Mouse (Mus musculus): ENCODE results near the gene 4930519G04Rik.
"Not testable (repeated sequence)": the region's sequence is repeated elsewhere in the genome, so short reads cannot be mapped to it uniquely, and the experiment has no call there.

Gene 4930519G04Rik

GRCm38 (mm10) chr5:114853364-114853763 is at the start of gene 4930519G04Rik:
Gene 4930519G04Rik (plus strand): TSS chr5:114853664.
- DNase-seq, result not testable (repeated sequence)

- no peak for DNase-seq
Observed at GRCm38 (mm10) chr5:114804335-114804734, 49.1 kb upstream of the 4930519G04Rik start.

GRCm38 (mm10) chr5:114804958-114805357 is 48.5 kb upstream of the 4930519G04Rik start:
- DNase-seq, result peak; percentile 47 to 80

GRCm38 (mm10) chr5:114805436-114806350 is 47.8 kb upstream of the 4930519G04Rik start:
- DNase-seq, result peak; percentile 37 to 53

GRCm38 (mm10) chr5:114806636-114807035 is 46.8 kb upstream of the 4930519G04Rik start:
- DNase-seq, result peak in 1 of 2 experiments; percentile 26

GRCm38 (mm10) chr5:114807063-114807462 is 46.4 kb upstream of the 4930519G04Rik start:
- DNase-seq, result no peak

- no peak for DNase-seq
Observed at GRCm38 (mm10) chr5:114807468-114807867, 46.0 kb upstream of the 4930519G04Rik start.

GRCm38 (mm10) chr5:114807893-114808292 is 45.6 kb upstream of the 4930519G04Rik start:
- no peak for DNase-seq

GRCm38 (mm10) chr5:114808385-114808784 is 45.1 kb upstream of the 4930519G04Rik start:
- no peak for DNase-seq

GRCm38 (mm10) chr5:114809181-114809756 is 44.2 kb upstream of the 4930519G04Rik start:
- no peak for DNase-seq

GRCm38 (mm10) chr5:114809826-114810225 is 43.6 kb upstream of the 4930519G04Rik start:
- no peak for DNase-seq

GRCm38 (mm10) chr5:114813525-114814181 is 39.8 kb upstream of the 4930519G04Rik start:
- peak; percentile 85 to 92 for DNase-seq

GRCm38 (mm10) chr5:114816599-114816998 is 36.9 kb upstream of the 4930519G04Rik start:
- DNase-seq, result no peak

- DNase-seq, result peak; percentile 42 to 55
Observed at GRCm38 (mm10) chr5:114818124-114818523, 35.3 kb upstream of the 4930519G04Rik start.

- DNase-seq, result peak; percentile 62 to 87
Observed at GRCm38 (mm10) chr5:114822796-114823688, 30.4 kb upstream of the 4930519G04Rik start, which contains the start of gene 1500011B03Rik. Gene 1500011B03Rik (minus strand): TSS chr5:114823468.

GRCm38 (mm10) chr5:114824197-114824596 is 29.3 kb upstream of the 4930519G04Rik start:
- DNase-seq, result peak; percentile 48 to 70

GRCm38 (mm10) chr5:114825978-114826691 is 27.3 kb upstream of the 4930519G04Rik start:
- peak; percentile 88 to 95 for DNase-seq

- DNase-seq, result no peak
Observed at GRCm38 (mm10) chr5:114827427-114827826, 26.0 kb upstream of the 4930519G04Rik start.

- DNase-seq, result no peak
Observed at GRCm38 (mm10) chr5:114829740-114830139, 23.7 kb upstream of the 4930519G04Rik start.

- DNase-seq, result no peak
Observed at GRCm38 (mm10) chr5:114836886-114837285, 16.6 kb upstream of the 4930519G04Rik start.

- not testable (repeated sequence) for DNase-seq
Observed at GRCm38 (mm10) chr5:114840481-114840880, 13.0 kb upstream of the 4930519G04Rik start.
